Mouse (Mus musculus): ENCODE results near the gene Rhof.

Rhof gene

GRCm38 (mm10) chr5:123132308-123133071 is at the start of gene Rhof:
Gene Rhof (minus strand): TSS chr5:123132692.
- DNase-seq (ENCODE audit: low spot score in 2 of 2), result peak; percentile 69 to 76

- DNase-seq (ENCODE audit: low spot score in 2 of 2), result peak in 1 of 2 experiments; percentile 55
Observed at GRCm38 (mm10) chr5:123181536-123181935, 49.0 kb upstream of the Rhof start.

GRCm38 (mm10) chr5:123180390-123180789 is 47.9 kb upstream of the Rhof start:
- no peak for DNase-seq (ENCODE audit: low spot score in 2 of 2)

GRCm38 (mm10) chr5:123178792-123179191 is 46.3 kb upstream of the Rhof start:
- DNase-seq (ENCODE audit: low spot score in 2 of 2), result no peak

GRCm38 (mm10) chr5:123171646-123172350 is 39.3 kb upstream of the Rhof start:
- DNase-seq (ENCODE audit: low spot score in 2 of 2), result peak; percentile 84 to 86

GRCm38 (mm10) chr5:123170365-123170764 is 37.9 kb upstream of the Rhof start:
- no peak for DNase-seq (ENCODE audit: low spot score in 2 of 2)

GRCm38 (mm10) chr5:123169284-123169683 is 36.8 kb upstream of the Rhof start, which contains the start of gene Psmd9:
Gene Psmd9 (plus strand): TSS chr5:123169413.
- DNase-seq (ENCODE audit: low spot score in 2 of 2), result no peak

- DNase-seq (ENCODE audit: low spot score in 2 of 2), result no peak
Observed at GRCm38 (mm10) chr5:123167591-123167990, 35.1 kb upstream of the Rhof start.

GRCm38 (mm10) chr5:123166437-123166836 is 33.9 kb upstream of the Rhof start:
- no peak for DNase-seq (ENCODE audit: low spot score in 2 of 2)

- DNase-seq (ENCODE audit: low spot score in 2 of 2), result no peak
Observed at GRCm38 (mm10) chr5:123162942-123163341, 30.4 kb upstream of the Rhof start.

- no peak for DNase-seq (ENCODE audit: low spot score in 2 of 2)
Observed at GRCm38 (mm10) chr5:123160341-123160740, 27.8 kb upstream of the Rhof start.

GRCm38 (mm10) chr5:123159866-123160265 is 27.4 kb upstream of the Rhof start:
- no peak for DNase-seq (ENCODE audit: low spot score in 2 of 2)

GRCm38 (mm10) chr5:123159446-123159845 is 27.0 kb upstream of the Rhof start:
- DNase-seq (ENCODE audit: low spot score in 2 of 2), result no peak

GRCm38 (mm10) chr5:123157972-123158371 is 25.5 kb upstream of the Rhof start:
- no peak for DNase-seq (ENCODE audit: low spot score in 2 of 2)

GRCm38 (mm10) chr5:123156763-123157162 is 24.3 kb upstream of the Rhof start:
- no peak for DNase-seq (ENCODE audit: low spot score in 2 of 2)

- DNase-seq (ENCODE audit: low spot score in 2 of 2), result peak; percentile 41 to 61
Observed at GRCm38 (mm10) chr5:123155425-123155824, 22.9 kb upstream of the Rhof start.

GRCm38 (mm10) chr5:123152901-123153300 is 20.4 kb upstream of the Rhof start:
- DNase-seq (ENCODE audit: low spot score in 2 of 2), result no peak

- no peak for DNase-seq (ENCODE audit: low spot score in 2 of 2)
Observed at GRCm38 (mm10) chr5:123151707-123152362, 19.3 kb upstream of the Rhof start.

GRCm38 (mm10) chr5:123151077-123151476 is 18.6 kb upstream of the Rhof start:
- no peak for DNase-seq (ENCODE audit: low spot score in 2 of 2)

- no peak for DNase-seq (ENCODE audit: low spot score in 2 of 2)
Observed at GRCm38 (mm10) chr5:123150641-123151040, 18.1 kb upstream of the Rhof start.

GRCm38 (mm10) chr5:123149451-123150400 is 17.2 kb upstream of the Rhof start:
- DNase-seq (ENCODE audit: low spot score in 2 of 2), result peak; percentile 83 to 91

Data from urinary bladder, postnatal 36 days (tissue).